Mouse (Mus musculus) G1E (cell line): ENCODE results near the gene Crtc1. TPM values are rescaled to one million over a fixed set of nuclear protein-coding genes. Genes with fewer than 3 reads are reported as not detected.

Experiments
- ATAC-seq: 2 replicates; pipeline ENCODE4 v1.8.0; 2016; ENCODE audit warnings: mild to moderate bottlenecking; ENCODE audit not compliant: insufficient number of reproducible peaks, poor library complexity, low FRiP score, severe bottlenecking; ENCODE audit errors: extremely low read depth
- DNase-seq: peaks from one replicate; pipeline ENCODE4 v3.0.0; 2012; ENCODE audit warnings: low spot score
- H3K27me3 ChIP-seq: 2 replicates; pipeline ENCODE4 v1.6.1; 2012; ENCODE audit warnings: mild to moderate bottlenecking, low read length, inconsistent platforms; ENCODE audit not compliant: insufficient read depth
- H3K36me3 ChIP-seq: replicated peaks from 2 replicates; pipeline ENCODE3; 2012; ENCODE audit warnings: mild to moderate bottlenecking, inconsistent platforms
- H3K4me1 ChIP-seq: 2 replicates; pipeline ENCODE4 v1.6.1; 2012; ENCODE audit warnings: low read depth, low read length, inconsistent platforms, mixed read lengths; ENCODE audit not compliant: insufficient read depth
- H3K4me3 ChIP-seq: 2 replicates; pipeline ENCODE4 v1.5.1; 2012; ENCODE audit warnings: low read depth, mild to moderate bottlenecking, inconsistent platforms, low read length, moderate library complexity, mixed read lengths
- H3K9me3 ChIP-seq: replicated peaks from 2 replicates; pipeline ENCODE4 v1.6.1; 2012; ENCODE audit warnings: inconsistent platforms
- CTCF ChIP-seq: IDR thresholded peaks from 2 replicates; pipeline ENCODE4 v1.5.1; 2012; ENCODE audit warnings: low read depth, low read length, inconsistent platforms, mixed read lengths
- GATA1 ChIP-seq: IDR thresholded peaks from 2 replicates; pipeline ENCODE4 v1.6.1; 2012; ENCODE audit warnings: borderline replicate concordance, low read length, inconsistent platforms, mixed read lengths
- GATA2 ChIP-seq: IDR thresholded peaks from 2 replicates; pipeline ENCODE4 v1.6.1; 2012; ENCODE audit warnings: low read depth, low read length, inconsistent platforms, borderline replicate concordance
- POLR2AphosphoS5 ChIP-seq: IDR thresholded peaks from 2 replicates; pipeline ENCODE4 v1.6.1; 2012; ENCODE audit warnings: low read depth, low read length, inconsistent platforms; ENCODE audit not compliant: insufficient replicate concordance
- TAL1 ChIP-seq: conservative IDR thresholded peaks from 2 replicates; pipeline ENCODE4 v1.6.1; 2012; ENCODE audit warnings: low read depth, low read length, inconsistent platforms, mixed read lengths
- polyA plus RNA-seq: library from polyadenylated mRNA; stranded (reverse); fragments of >175 nt; gene quantifications from 2 replicates; pipeline ENCODE4 v1.2.3, GENCODE M21; 2012
- total RNA-seq, 2 experiments: library from RNA; stranded (forward) in 1 of 2; stranded (reverse) in 1 of 2; fragments of 200-1000 nt in 1 of 2; fragments of >200 nt in 1 of 2; fragmentation: Nextera tagmentation in 1 of 2; gene quantifications; 2 replicates each; pipeline ENCODE4 v1.2.3; 2014 to 2017

The Crtc1 gene
- total and polyA plus RNA-seq, 3 experiments = 1.4 to 17.6 (median 15.3) TPM

DNA sequence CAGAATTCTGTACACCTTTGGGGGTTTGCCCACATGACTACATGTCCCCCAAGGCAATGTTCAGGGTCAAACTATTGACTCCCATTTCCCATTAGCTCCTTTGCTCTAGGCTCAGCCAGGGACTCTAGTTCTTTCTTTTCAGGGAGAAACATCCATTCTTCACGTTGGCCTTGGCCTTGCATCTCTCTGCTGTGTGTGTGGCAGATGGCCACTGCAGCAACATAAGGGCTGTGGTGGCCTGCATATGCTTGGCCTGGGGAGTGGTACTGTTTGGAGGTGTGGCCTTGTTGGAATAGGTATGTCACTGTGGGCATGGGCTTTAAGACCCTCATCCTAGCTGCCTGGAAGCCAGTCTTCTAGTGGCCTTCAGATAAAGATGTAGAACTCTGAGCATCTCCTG, 6.6 kb upstream of the Crtc1 start:
- Histone ChIP-seq H3K4me1 (peaks cover 67% of the 10 kb centered on the region), H3K9me3 (no peaks in the 10 kb centered on the region), H3K4me3 (no peak overlapping the region), H3K27me3 (no peaks in the 10 kb centered on the region), H3K36me3 (peaks cover 34% of the 10 kb centered on the region)
- TF ChIP-seq CTCF (no peak), POLR2AphosphoS5 (no peak), GATA1 (no peak), TAL1 (no peak)
- no peak for ATAC-seq
- DNase-seq = no peak

DNA sequence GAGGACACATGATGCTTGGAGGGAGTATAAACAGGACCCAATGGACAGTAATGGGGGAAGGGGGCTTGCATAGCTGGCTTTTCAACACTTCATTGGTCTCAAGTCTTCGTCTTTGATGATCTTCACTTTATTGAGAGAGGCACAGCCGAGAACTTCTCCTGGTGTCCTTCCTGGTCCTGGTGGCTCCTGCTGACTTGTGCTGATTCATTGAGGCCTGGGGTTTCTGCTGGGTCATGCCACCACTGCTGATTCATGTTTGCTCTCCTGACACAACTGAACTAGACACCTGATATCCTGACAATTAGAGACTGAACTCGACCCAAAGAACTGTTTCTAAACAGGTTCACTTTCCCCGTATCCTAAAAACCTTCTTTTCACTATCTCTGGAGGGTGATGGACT, 3.9 kb upstream of the Crtc1 start:
- Histone ChIP-seq H3K9me3 (no peaks in the 10 kb centered on the region), H3K27me3 (no peaks in the 10 kb centered on the region), H3K4me1 (peaks cover 56% of the 10 kb centered on the region), H3K4me3 (no peak overlapping the region), H3K36me3 (peaks cover 10% of the 10 kb centered on the region)
- 0 out of 2 replicates have a peak, but pooled peaks have one; percentile 32 for ATAC-seq
- DNase-seq = no peak
- TF ChIP-seq POLR2AphosphoS5 (no peak), GATA1 (no peak), CTCF (no peak), TAL1 (no peak), GATA2 (no peak)

- H3K36me3 ChIP-seq = peaks cover 10% of the 10 kb centered on the region
- H3K9me3 ChIP-seq = no peaks in the 10 kb centered on the region
- no peaks in the 10 kb centered on the region for H3K27me3 ChIP-seq
- TF ChIP-seq GATA1 = no peak
- TF ChIP-seq GATA2 = no peak
- no peak for TF ChIP-seq POLR2AphosphoS5
- TF ChIP-seq CTCF = no peak
- TF ChIP-seq TAL1 = no peak
- peaks cover 57% of the 10 kb centered on the region for H3K4me1 ChIP-seq
- ATAC-seq = no peak
- H3K4me3 ChIP-seq = no peak overlapping the region
- DNase-seq = no peak
Measured at GRCm38 (mm10) chr8:70441565-70441964, 2.2 kb upstream of the Crtc1 start.

GRCm38 (mm10) chr8:70440246-70440645, 867 bp upstream of the Crtc1 start:
- no peaks in the 10 kb centered on the region for H3K9me3 ChIP-seq
- TF ChIP-seq POLR2AphosphoS5 (no peak), TAL1 (no peak), GATA1 (no peak), CTCF (no peak), GATA2 (no peak)
- peaks cover 22% of the 10 kb centered on the region for H3K36me3 ChIP-seq
- no peaks in the 10 kb centered on the region for H3K27me3 ChIP-seq
- peak overlapping the region; percentile 77; the same call in 1 of the 2 replicates for H3K4me3 ChIP-seq
- peaks cover 62% of the 10 kb centered on the region for H3K4me1 ChIP-seq
- DNase-seq (no peak), ATAC-seq (no peak)

GRCm38 (mm10) chr8:70439848-70440179, 435 bp upstream of the Crtc1 start:
- H3K4me3 ChIP-seq = peak overlapping the region; percentile 77
- H3K36me3 ChIP-seq = peaks cover 26% of the 10 kb centered on the region
- H3K27me3 ChIP-seq = no peaks in the 10 kb centered on the region
- TF ChIP-seq GATA1 (no peak), TAL1 (no peak), GATA2 (no peak), CTCF (no peak), POLR2AphosphoS5 (no peak)
- DNase-seq (no peak), ATAC-seq (no peak)
- peaks cover 59% of the 10 kb centered on the region for H3K4me1 ChIP-seq
- no peaks in the 10 kb centered on the region for H3K9me3 ChIP-seq

DNA sequence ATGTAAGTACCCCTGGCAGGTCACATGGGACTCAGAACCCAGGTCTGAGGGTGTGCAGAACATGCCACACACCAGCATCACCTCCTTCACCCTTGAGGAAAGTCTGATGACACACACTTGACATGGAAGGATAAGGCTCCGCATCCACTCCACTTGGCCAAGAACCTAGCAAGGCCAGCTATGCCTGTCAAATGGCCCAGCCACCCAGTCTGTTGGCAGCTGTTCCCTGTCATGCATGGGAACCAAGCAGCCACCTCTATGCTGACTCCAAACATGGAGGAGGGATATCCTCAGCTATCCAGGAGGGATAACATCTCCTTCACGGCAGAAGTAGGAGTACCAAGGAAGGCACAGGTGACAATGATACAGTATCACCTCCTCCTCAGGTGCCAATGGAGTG, 956 bp downstream of the Crtc1 start:
- H3K9me3 ChIP-seq = no peaks in the 10 kb centered on the region
- no peak for DNase-seq
- H3K4me1 ChIP-seq = peaks cover 53% of the 10 kb centered on the region
- no peak for ATAC-seq
- TF ChIP-seq TAL1 (no peak), POLR2AphosphoS5 (no peak), GATA2 (no peak), GATA1 (no peak), CTCF (no peak)
- H3K27me3 ChIP-seq = no peaks in the 10 kb centered on the region
- H3K36me3 ChIP-seq = peaks cover 32% of the 10 kb centered on the region
- H3K4me3 ChIP-seq = peak overlapping the region; percentile 77; the same call in 1 of the 2 replicates

DNA sequence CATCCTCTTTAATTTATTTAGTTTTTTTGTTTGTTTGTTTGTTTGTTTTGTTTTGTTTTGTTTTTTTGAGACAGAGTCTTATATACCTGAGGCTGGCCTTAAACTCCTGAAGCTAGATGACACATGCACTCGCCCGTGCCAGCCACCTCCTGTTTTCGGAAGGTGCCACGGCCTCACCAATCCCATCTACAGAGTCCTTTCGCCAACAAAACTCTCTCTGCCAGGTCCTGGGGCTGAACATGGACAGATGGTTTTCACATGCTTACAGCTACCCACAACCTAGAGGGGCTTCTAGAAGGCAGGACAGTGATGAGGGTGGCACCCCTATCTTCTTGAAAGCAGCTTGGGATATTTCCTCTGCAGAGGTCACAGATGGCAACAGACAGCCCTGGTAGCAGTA, 4.2 kb downstream of the Crtc1 start:
- no peaks in the 10 kb centered on the region for H3K27me3 ChIP-seq
- no peak for ATAC-seq
- no peaks in the 10 kb centered on the region for H3K9me3 ChIP-seq
- no peak overlapping the region for H3K4me3 ChIP-seq
- peaks cover 47% of the 10 kb centered on the region for H3K36me3 ChIP-seq
- H3K4me1 ChIP-seq = peaks cover 55% of the 10 kb centered on the region
- TF ChIP-seq POLR2AphosphoS5 (no peak), GATA2 (no peak), CTCF (no peak), TAL1 (no peak), GATA1 (no peak)
- no peak for DNase-seq
